ENCODE assay signal across 11 mouse cellular contexts in the genomic region with DNA sequence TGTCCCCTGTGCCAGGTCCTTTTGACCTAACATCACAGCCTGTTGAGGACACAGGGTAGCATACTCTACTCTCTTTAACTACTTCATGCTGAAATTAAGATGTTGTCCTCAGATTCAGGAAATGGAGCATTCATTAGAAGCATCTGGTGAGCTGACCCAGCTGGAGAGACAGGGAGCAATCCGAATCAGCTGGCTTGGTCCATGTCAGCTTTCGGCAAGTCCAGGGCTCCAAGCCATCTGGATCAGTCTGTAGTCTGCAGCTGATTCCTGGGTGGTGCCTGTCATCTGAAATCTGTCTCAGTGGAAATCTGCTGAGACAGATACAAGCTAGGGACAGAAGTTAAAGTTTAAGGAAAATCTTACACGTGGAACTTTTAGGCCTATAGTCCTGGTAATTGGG. TPM values are rescaled to one million over a fixed set of nuclear protein-coding genes. Genes with fewer than 3 reads are reported as not detected.
DNase-seq lines count a peak whose midpoint lies in the region; ATAC-seq lines count a peak whose summit lies in the region.
"Had no signal": no experiment of that assay in that cellular context is flagged by ENCODE, and none has a peak within 500 bp of the region (broad histone marks: within the 10 kb centered on the region; RNA-seq: fewer than 3 reads in every experiment).

No protein-coding gene starts in this region.

- no peak overlapping the region for H3K27ac ChIP-seq in kidney, embryonic 16.5 days (ENCODE audit: low read length)
- no peak overlapping the region for H3K27ac ChIP-seq in lung, embryonic 16.5 days (ENCODE audit: low read length)
- H3K27ac ChIP-seq: left cerebral cortex, adult 2 months had no signal

- DNase-seq in kidney, adult 9 months, result no peak
- peak; percentile 38 for DNase-seq in Muller cell, postnatal 12 days (ENCODE audit: inconsistent ontology term)
- peak; percentile 67 for DNase-seq in gastrocnemius, postnatal 14 days
- no peak for DNase-seq in ovary, postnatal 10 days (ENCODE audit: low spot score)
- no peak for DNase-seq in layer of hippocampus, adult 11-12 months (ENCODE audit: low spot score)
- DNase-seq: cerebellum, postnatal 36 days had no signal

- no peaks in the 10 kb centered on the region for H3K9me3 ChIP-seq in kidney, embryonic 16.5 days (ENCODE audit: low read length)
- H3K9me3 ChIP-seq in lung, embryonic 16.5 days (ENCODE audit: control insufficient read depth, low read length), result no peaks in the 10 kb centered on the region

- no peaks in the 10 kb centered on the region for H3K27me3 ChIP-seq in kidney, embryonic 16.5 days (ENCODE audit: insufficient read depth, low read length)
- H3K27me3 ChIP-seq in lung, embryonic 16.5 days (ENCODE audit: control insufficient read depth, insufficient read depth, low read depth, low read length), result no peaks in the 10 kb centered on the region
- H3K27me3 ChIP-seq: CH12.LX had no signal

- WGBS in kidney, embryonic 16.5 days, result 46% methylated on average over 3 of the region's 3 CpGs
- WGBS in lung, embryonic 16.5 days, result 40% methylated on average over 3 of the region's 3 CpGs

- no peaks in the 10 kb centered on the region for H3K4me1 ChIP-seq in kidney, embryonic 16.5 days (ENCODE audit: insufficient read depth, low read length)
- H3K4me1 ChIP-seq in lung, embryonic 16.5 days (replicated peaks; ENCODE audit: control insufficient read depth, insufficient read depth, low read length), result peaks cover 4% of the 10 kb centered on the region; the same call in 1 of the 2 replicates

- ATAC-seq in kidney, embryonic 16.5 days (ENCODE audit: low FRiP score, low TSS enrichment), result peak; percentile 49; the same call in 1 of the 2 replicates
- ATAC-seq in lung, embryonic 16.5 days (ENCODE audit: low read depth), result peak; percentile 96
- ATAC-seq: hindbrain, embryonic 16.5 days had no signal

- H3K9ac ChIP-seq in kidney, embryonic 16.5 days (replicated peaks; ENCODE audit: low read length), result no peak overlapping the region
- H3K9ac ChIP-seq in lung, embryonic 16.5 days (ENCODE audit: low read length), result no peak overlapping the region

- no peak overlapping the region for H3K4me2 ChIP-seq in kidney, embryonic 16.5 days (replicated peaks; ENCODE audit: low read depth, low read length)
- H3K4me2 ChIP-seq in lung, embryonic 16.5 days (ENCODE audit: low read depth, low read length), result no peak overlapping the region

- no peak overlapping the region for H3K4me3 ChIP-seq in kidney, embryonic 16.5 days (ENCODE audit: low read length)
- H3K4me3 ChIP-seq in lung, embryonic 16.5 days (ENCODE audit: low read length), result no peak overlapping the region
- H3K4me3 ChIP-seq: left cerebral cortex, adult 2 months had no signal

- intact Hi-C loops in gastrocnemius, postnatal 14 days (cut with DNase I; ENCODE audit: low total_unique reads), result no loop called here

- no peaks in the 10 kb centered on the region for H3K36me3 ChIP-seq in kidney, embryonic 16.5 days (ENCODE audit: insufficient read depth, low read length)
- H3K36me3 ChIP-seq in lung, embryonic 16.5 days (ENCODE audit: control insufficient read depth, insufficient read depth, low read length), result no peaks in the 10 kb centered on the region

RNA-seq across cellular contexts. Expression of a gene that starts 23.9 kb away (rescaled TPM):
- polyA plus RNA-seq in kidney, embryonic 16.5 days (2015; fragmentation: Nextera tagmentation; extraction: Ambion mirVana), result 32.5 and 34.0 TPM in 2 replicates
- total RNA-seq in gastrocnemius, postnatal 14 days (2021), result 10 to 100 TPM; 83.7 to 88.8 TPM
- 40.5 and 43.1 TPM in 2 replicates for polyA plus RNA-seq in lung, embryonic 16.5 days (2015; fragmentation: Nextera tagmentation; extraction: Ambion mirVana)

Comparison
In these comparisons a context has a peak if more than half of its experiments do, and no peak if none do; other contexts are left out.
1. DNase-seq: peak in Muller cell, postnatal 12 days (single experiment) and gastrocnemius, postnatal 14 days (single experiment); none in kidney, adult 9 months (single experiment), ovary, postnatal 10 days (single experiment) and layer of hippocampus, adult 11-12 months (single experiment).